Mouse (Mus musculus) neural tube, embryonic 15.5 days (tissue): Measurements from ENCODE around the gene Rarg. TPM values are rescaled to one million over a fixed set of nuclear protein-coding genes. Genes with fewer than 3 reads are reported as not detected.

ENCODE experiments used
- ATAC-seq: fragments of 200-750 bp; cut with Nextera tagmentation; 2 replicates; pipeline ENCODE4 v1.8.0; 2017; ENCODE audit warnings: mild to moderate bottlenecking, moderate TSS enrichment, moderate library complexity; ENCODE audit not compliant: low FRiP score
- H3K27ac ChIP-seq: fragments of 300-500 bp; sonication (generic); replicated peaks from 2 replicates; pipeline ENCODE4 v1.5.1; 2015; ENCODE audit warnings: mild to moderate bottlenecking, inconsistent platforms
- H3K27me3 ChIP-seq: fragments of 300-500 bp; sonication (generic); replicated peaks from 2 replicates; pipeline ENCODE4 v1.6.1; 2015; ENCODE audit warnings: inconsistent platforms
- H3K36me3 ChIP-seq: fragments of 300-500 bp; sonication (generic); 2 replicates; pipeline ENCODE4 v1.6.1; 2015; ENCODE audit warnings: inconsistent platforms
- H3K4me1 ChIP-seq: fragments of 300-500 bp; sonication (generic); 2 replicates; pipeline ENCODE4 v1.6.1; 2015; ENCODE audit warnings: inconsistent platforms
- H3K4me2 ChIP-seq: fragments of 300-500 bp; sonication (generic); 2 replicates; pipeline ENCODE4 v1.6.1; 2015; ENCODE audit warnings: inconsistent platforms, mild to moderate bottlenecking, moderate library complexity
- H3K4me3 ChIP-seq: fragments of 300-500 bp; sonication (generic); replicated peaks from 2 replicates; pipeline ENCODE4 v1.5.1; 2015; ENCODE audit warnings: mild to moderate bottlenecking, inconsistent platforms
- H3K9ac ChIP-seq: fragments of 300-500 bp; sonication (generic); replicated peaks from 2 replicates; pipeline ENCODE4 v1.6.1; 2015; ENCODE audit warnings: mild to moderate bottlenecking, inconsistent platforms
- H3K9me3 ChIP-seq: fragments of 300-500 bp; sonication (generic); replicated peaks from 2 replicates; pipeline ENCODE4 v1.6.1; 2016; ENCODE audit warnings: inconsistent platforms
- WGBS: fragments of 180-500 bp; shearing (Covaris S2); methylation state at CpG from one replicate; pipeline ENCODE4 v1.1.7; 2015; ENCODE audit warnings: mixed read lengths; 5-methylcytosine and 5-hydroxymethylcytosine counted together
- polyA plus RNA-seq: library from polyadenylated mRNA; unstranded; fragments of >200 nt; fragmentation: Nextera tagmentation; extraction: Ambion mirVana; gene quantifications from 2 replicates; pipeline ENCODE4 v1.2.1, GENCODE M21; 2015

Rarg gene
- 7.8 and 11.9 TPM in 2 replicates for polyA plus RNA-seq

- peaks cover 26% of the 10 kb centered on the region for H3K4me1 ChIP-seq
- peak; percentile 39 for ATAC-seq
- H3K27me3 ChIP-seq, result peaks cover 25% of the 10 kb centered on the region
- peak within 1 kb of the TSS; percentile 55 for H3K4me3 ChIP-seq
- peak within 1 kb of the TSS; percentile 37; the same call in 1 of the 2 replicates for H3K27ac ChIP-seq
- H3K4me2 ChIP-seq, result peak within 1 kb of the TSS; percentile 97
- H3K9me3 ChIP-seq, result no peaks in the 10 kb centered on the region
- H3K36me3 ChIP-seq, result no peaks in the 10 kb centered on the region
- peak within 1 kb of the TSS; percentile 60 for H3K9ac ChIP-seq
- 1% methylated on average over 40 of the region's 46 CpGs for WGBS
Measured at GRCm38 (mm10) chr15:102257202-102258075, at the start of gene Rarg. Gene Rarg, minus strand, starts transcription at chr15:102257517.

DNA sequence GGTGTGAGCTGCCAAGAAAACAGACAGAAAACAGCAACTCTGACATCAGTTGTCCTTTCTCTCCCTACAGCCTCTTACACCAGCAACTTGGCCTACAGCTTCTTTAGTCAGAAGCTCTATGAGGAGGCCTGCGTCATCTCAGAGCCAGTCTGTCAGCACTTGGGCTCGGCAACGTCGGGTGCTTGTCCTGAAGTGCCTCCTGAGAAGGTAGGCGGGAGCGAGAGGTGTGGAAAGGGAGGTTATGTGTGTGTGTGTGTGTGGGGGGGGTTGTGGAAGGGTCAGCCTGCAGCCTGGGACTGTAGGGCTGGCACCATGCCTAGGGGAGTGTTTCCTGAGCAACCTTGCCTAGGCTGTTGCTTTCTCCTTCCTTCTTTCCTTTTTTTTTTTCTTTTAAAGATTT lies 45.2 kb upstream of the Rarg start:
- Histone ChIP-seq H3K27ac (no peak overlapping the region), H3K4me1 (no peaks in the 10 kb centered on the region), H3K9ac (no peak overlapping the region), H3K9me3 (no peaks in the 10 kb centered on the region), H3K36me3 (0 out of 2 replicates have a peak, but pooled peaks cover 6% of the 10 kb centered on the region), H3K27me3 (no peaks in the 10 kb centered on the region), H3K4me2 (no peak overlapping the region), H3K4me3 (no peak overlapping the region)
- WGBS, result 94% methylated on average over 6 of the region's 6 CpGs
- no peak for ATAC-seq

DNA sequence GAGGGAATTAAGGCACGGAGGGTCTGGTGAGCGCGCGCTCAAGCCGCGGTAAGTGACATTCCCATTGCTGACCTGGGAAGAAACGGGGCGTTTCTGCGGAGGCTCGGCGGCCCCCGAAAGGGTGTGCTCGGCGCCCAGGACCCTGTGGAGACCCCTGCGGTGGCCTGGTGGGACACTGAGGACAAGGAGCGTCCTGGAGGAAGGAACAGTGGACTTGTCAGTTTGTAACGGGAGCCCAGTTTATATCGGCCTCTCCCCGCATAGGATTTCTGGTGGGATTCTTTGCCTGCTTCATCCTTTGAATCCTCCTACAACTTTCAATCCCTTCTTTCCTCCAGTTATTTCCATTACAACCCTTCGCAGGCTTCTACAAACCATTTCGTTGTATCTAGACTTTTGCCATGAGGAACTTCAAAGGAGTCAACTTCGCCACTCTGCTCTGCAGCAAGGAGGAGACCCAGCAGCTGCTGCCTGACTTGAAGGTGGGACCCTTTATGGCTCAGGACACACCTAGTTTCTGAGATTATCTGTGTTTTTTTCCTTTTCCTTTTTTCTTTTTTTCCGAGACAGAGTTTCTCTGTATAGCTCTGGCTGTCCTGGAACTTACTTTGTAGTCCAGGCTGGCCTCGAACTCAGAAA lies 39.2 kb upstream of the Rarg start:
- Histone ChIP-seq H3K36me3 (0 out of 2 replicates have a peak, but pooled peaks cover 4% of the 10 kb centered on the region), H3K4me2 (peak overlapping the region; percentile 88), H3K27ac (no peak overlapping the region), H3K9ac (peak overlapping the region; percentile 12; the same call in 1 of the 2 replicates), H3K9me3 (no peaks in the 10 kb centered on the region), H3K27me3 (no peaks in the 10 kb centered on the region), H3K4me3 (peak overlapping the region; percentile 58), H3K4me1 (peaks cover 11% of the 10 kb centered on the region)
- 6% methylated on average over 24 of the region's 24 CpGs for WGBS
- ATAC-seq, result 0 out of 2 replicates have a peak, but pooled peaks have one; percentile 28

GRCm38 (mm10) chr15:102295633-102296367 lies 38.5 kb upstream of the Rarg start, which contains the start of gene Espl1:
Gene Espl1, plus strand, starts transcription at chr15:102296266.
- peak within 1 kb of the TSS; percentile 30; the same call in 1 of the 2 replicates for H3K27ac ChIP-seq
- H3K36me3 ChIP-seq, result 0 out of 2 replicates have a peak, but pooled peaks cover 4% of the 10 kb centered on the region
- peaks cover 11% of the 10 kb centered on the region for H3K4me1 ChIP-seq
- ATAC-seq, result peak; percentile 99
- peak within 1 kb of the TSS; percentile 88 for H3K4me2 ChIP-seq
- no peaks in the 10 kb centered on the region for H3K27me3 ChIP-seq
- WGBS, result 8% methylated on average over 25 of the region's 25 CpGs
- H3K9ac ChIP-seq, result peak within 1 kb of the TSS; percentile 24; the same call in 1 of the 2 replicates
- H3K4me3 ChIP-seq, result peak within 1 kb of the TSS; percentile 58
- H3K9me3 ChIP-seq, result no peaks in the 10 kb centered on the region

DNA sequence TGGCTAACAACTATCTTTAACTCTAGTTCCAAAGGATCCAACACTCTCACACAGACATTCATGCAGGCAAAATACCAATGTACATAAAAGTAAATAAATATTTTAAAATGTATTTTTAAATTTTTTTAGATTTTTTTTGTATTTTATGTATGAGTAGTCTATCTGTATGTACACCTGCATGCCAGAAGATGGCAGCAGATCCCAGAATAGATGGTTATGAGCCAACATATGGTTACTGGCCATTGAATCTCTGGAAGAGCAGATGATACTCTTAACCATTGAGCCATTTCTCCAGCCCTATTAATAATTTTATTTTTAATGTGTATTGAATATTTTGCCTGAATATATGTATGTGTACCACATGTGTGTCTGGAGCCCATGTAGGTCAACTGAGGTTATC lies 30.1 kb upstream of the Rarg start:
- Histone ChIP-seq H3K9ac (no peak overlapping the region), H3K4me2 (no peak overlapping the region), H3K4me1 (no peaks in the 10 kb centered on the region), H3K4me3 (no peak overlapping the region), H3K9me3 (no peaks in the 10 kb centered on the region), H3K27me3 (no peaks in the 10 kb centered on the region), H3K36me3 (peaks cover 4% of the 10 kb centered on the region), H3K27ac (no peak overlapping the region)
- no peak for ATAC-seq

- Histone ChIP-seq H3K4me2 (no peak overlapping the region), H3K4me3 (no peak overlapping the region), H3K27ac (no peak overlapping the region), H3K4me1 (peaks cover 25% of the 10 kb centered on the region), H3K27me3 (no peaks in the 10 kb centered on the region), H3K9ac (no peak overlapping the region), H3K9me3 (no peaks in the 10 kb centered on the region), H3K36me3 (peaks cover 21% of the 10 kb centered on the region)
- ATAC-seq, result no peak
- WGBS, result 78% methylated on average over 3 of the region's 3 CpGs
Measured at GRCm38 (mm10) chr15:102283648-102284047, 26.3 kb upstream of the Rarg start.

GRCm38 (mm10) chr15:102282463-102283292 lies 25.4 kb upstream of the Rarg start:
- H3K4me1 ChIP-seq, result peaks cover 26% of the 10 kb centered on the region
- no peak overlapping the region for H3K4me2 ChIP-seq
- no peaks in the 10 kb centered on the region for H3K27me3 ChIP-seq
- no peak overlapping the region for H3K27ac ChIP-seq
- H3K9me3 ChIP-seq, result no peaks in the 10 kb centered on the region
- H3K9ac ChIP-seq, result no peak overlapping the region
- WGBS, result 88% methylated on average over 8 of the region's 8 CpGs
- no peak for ATAC-seq
- no peak overlapping the region for H3K4me3 ChIP-seq
- peaks cover 21% of the 10 kb centered on the region for H3K36me3 ChIP-seq

- peak overlapping the region; percentile 79; the same call in 1 of the 2 replicates for H3K9ac ChIP-seq
- ATAC-seq, result no peak
- H3K27me3 ChIP-seq, result no peaks in the 10 kb centered on the region
- H3K4me1 ChIP-seq, result peaks cover 26% of the 10 kb centered on the region
- H3K36me3 ChIP-seq, result peaks cover 21% of the 10 kb centered on the region
- no peak overlapping the region for H3K27ac ChIP-seq
- no peaks in the 10 kb centered on the region for H3K9me3 ChIP-seq
- WGBS, result 96% methylated on average over 19 of the region's 19 CpGs
- H3K4me3 ChIP-seq, result peak overlapping the region; percentile 79
- H3K4me2 ChIP-seq, result peak overlapping the region; percentile 95
Measured at GRCm38 (mm10) chr15:102280623-102281022, 23.3 kb upstream of the Rarg start.

DNA sequence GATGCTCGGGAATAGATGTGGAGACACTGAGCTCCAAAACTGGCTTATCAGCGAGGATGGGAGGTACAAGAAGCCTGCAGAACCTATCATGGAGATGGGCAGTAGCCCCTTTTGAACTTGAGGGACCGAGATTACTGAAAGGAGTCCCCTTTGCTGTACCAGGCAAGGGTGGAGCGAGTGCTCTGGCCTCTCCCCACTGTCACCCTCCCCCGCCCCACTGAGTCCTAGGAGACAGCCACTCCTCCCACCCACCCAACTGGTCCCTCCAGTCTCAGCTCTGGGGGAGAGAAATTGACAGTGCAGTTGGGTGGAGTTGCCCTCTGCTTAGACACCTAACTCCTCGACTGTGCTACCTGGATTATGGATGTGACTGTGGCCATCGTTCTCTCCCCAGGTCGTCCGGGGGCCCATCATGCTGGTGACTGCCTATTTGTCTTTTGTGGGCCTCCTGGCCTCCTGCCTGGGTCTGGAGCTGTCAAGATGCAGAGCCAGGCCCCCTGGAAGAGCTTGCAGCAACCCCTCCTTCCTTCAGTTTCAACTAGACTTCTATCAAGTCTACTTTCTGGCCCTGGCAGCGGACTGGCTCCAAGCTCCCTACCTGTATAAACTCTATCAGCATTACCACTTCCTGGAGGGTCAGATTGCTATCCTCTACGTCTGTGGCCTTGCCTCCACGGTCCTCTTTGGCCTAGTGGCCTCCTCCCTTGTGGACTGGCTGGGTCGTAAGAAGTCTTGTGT lies 22.6 kb upstream of the Rarg start:
- H3K4me2 ChIP-seq, result peak overlapping the region; percentile 95
- peak; percentile 53 for ATAC-seq

GRCm38 (mm10) chr15:102279092-102279782 lies 21.9 kb upstream of the Rarg start, which contains the start of gene Mfsd5:
Gene Mfsd5, plus strand, starts transcription at chr15:102279454.
- WGBS, result under 1% methylated on average over 64 of the region's 65 CpGs
- no peaks in the 10 kb centered on the region for H3K27me3 ChIP-seq
- peaks cover 21% of the 10 kb centered on the region for H3K36me3 ChIP-seq
- ATAC-seq, result peak; percentile 95
- peaks cover 26% of the 10 kb centered on the region for H3K4me1 ChIP-seq
- no peaks in the 10 kb centered on the region for H3K9me3 ChIP-seq
- H3K27ac ChIP-seq, result peak within 1 kb of the TSS; percentile 90
- H3K9ac ChIP-seq, result peak within 1 kb of the TSS; percentile 79
- peak within 1 kb of the TSS; percentile 79 for H3K4me3 ChIP-seq
- H3K4me2 ChIP-seq, result peak within 1 kb of the TSS; percentile 95

More for the DNA sequence above, 22.6 kb upstream of the Rarg start:
- Histone ChIP-seq H3K27me3 (no peaks in the 10 kb centered on the region), H3K36me3 (peaks cover 21% of the 10 kb centered on the region), H3K9ac (peak overlapping the region; percentile 79), H3K9me3 (no peaks in the 10 kb centered on the region), H3K4me1 (peaks cover 26% of the 10 kb centered on the region), H3K4me3 (peak overlapping the region; percentile 79), H3K27ac (peak overlapping the region; percentile 90)
- 29% methylated on average over 13 of the region's 13 CpGs for WGBS
